Mouse (Mus musculus) limb, embryonic 11.5 days (tissue): ENCODE measurements around the gene Got2. TPM values are rescaled to one million over a fixed set of nuclear protein-coding genes. Genes with fewer than 3 reads are reported as not detected.

Experiments
- ATAC-seq: fragments of 200-750 bp; cut with Nextera tagmentation; 2 replicates; pipeline ENCODE4 v1.8.0; 2017; ENCODE audit warnings: low read depth; ENCODE audit not compliant: insufficient number of reproducible peaks, low FRiP score, low TSS enrichment
- DNase-seq: peaks from one replicate; pipeline ENCODE4 v3.0.0-alpha.2; 2015; ENCODE audit warnings: low spot score
- H3K27ac ChIP-seq: fragments of 300-500 bp; sonication (generic); replicated peaks from 2 replicates; pipeline ENCODE4 v1.5.1; 2014; ENCODE audit warnings: low read depth, mild to moderate bottlenecking, low read length
- H3K27me3 ChIP-seq: fragments of 300-500 bp; sonication (generic); 2 replicates; pipeline ENCODE4 v1.6.1; 2014; ENCODE audit warnings: mild to moderate bottlenecking, low read length, mixed read lengths; ENCODE audit not compliant: control insufficient read depth, insufficient read depth
- H3K36me3 ChIP-seq: fragments of 300-500 bp; sonication (generic); 2 replicates; pipeline ENCODE4 v1.6.1; 2014; ENCODE audit warnings: mild to moderate bottlenecking, low read length, moderate library complexity, mixed read lengths; ENCODE audit not compliant: control insufficient read depth, insufficient read depth
- H3K4me1 ChIP-seq: fragments of 300-500 bp; sonication (generic); 2 replicates; pipeline ENCODE4 v1.6.1; 2014; ENCODE audit warnings: low read length, mixed read lengths; ENCODE audit not compliant: control insufficient read depth, insufficient read depth
- H3K4me2 ChIP-seq: fragments of 300-500 bp; sonication (generic); 2 replicates; pipeline ENCODE4 v1.6.1; 2014; ENCODE audit warnings: low read depth, mild to moderate bottlenecking, moderate library complexity; ENCODE audit not compliant: severe bottlenecking
- H3K4me3 ChIP-seq: fragments of 300-500 bp; sonication (generic); 2 replicates; pipeline ENCODE4 v1.5.1; 2014; ENCODE audit warnings: low read depth, low read length
- H3K9ac ChIP-seq: fragments of 300-500 bp; sonication (generic); 2 replicates; pipeline ENCODE4 v1.6.1; 2014; ENCODE audit warnings: mild to moderate bottlenecking, low read length
- H3K9me3 ChIP-seq: fragments of 300-500 bp; sonication (generic); 2 replicates; pipeline ENCODE4 v1.6.1; 2016; ENCODE audit warnings: low read length; ENCODE audit not compliant: control insufficient read depth
- WGBS: fragments of 180-500 bp; shearing (Covaris S2); extraction: QIAGEN DNeasy Blood & Tissue Kit; methylation state at CpG from one replicate; pipeline ENCODE4 v1.1.7; 2014; 5-methylcytosine and 5-hydroxymethylcytosine counted together
- polyA plus RNA-seq: library from polyadenylated mRNA; unstranded; fragments of >200 nt; fragmentation: Nextera tagmentation; extraction: Ambion mirVana; gene quantifications from 2 replicates; pipeline ENCODE4 v1.2.1, GENCODE M21; 2014

Gene Got2
- polyA plus RNA-seq, 1 experiment from 2014 or later = 100 TPM

- no peak overlapping the region for H3K4me3 ChIP-seq
These were observed 66.3 kb downstream of the Got2 start for GRCm38 (mm10) chr8:95822096-95822495.

GRCm38 (mm10) chr8:95821266-95821665, 67.1 kb downstream of the Got2 start:
- H3K4me2 ChIP-seq = no peak overlapping the region
- no peak overlapping the region for H3K4me3 ChIP-seq
- ATAC-seq (no peak), DNase-seq (no peak)
- no peaks in the 10 kb centered on the region for H3K36me3 ChIP-seq
- no peak overlapping the region for H3K27ac ChIP-seq
- H3K9me3 ChIP-seq = no peaks in the 10 kb centered on the region
- no peaks in the 10 kb centered on the region for H3K4me1 ChIP-seq
- H3K9ac ChIP-seq = no peak overlapping the region
- no peaks in the 10 kb centered on the region for H3K27me3 ChIP-seq
- 90% methylated on average over 6 of the region's 6 CpGs for WGBS

More at GRCm38 (mm10) chr8:95822096-95822495, 66.3 kb downstream of the Got2 start:
- H3K36me3 ChIP-seq = no peaks in the 10 kb centered on the region
- H3K27ac ChIP-seq = no peak overlapping the region
- DNase-seq (no peak), ATAC-seq (no peak)
- H3K9ac ChIP-seq = no peak overlapping the region
- H3K4me2 ChIP-seq = no peak overlapping the region
- no peaks in the 10 kb centered on the region for H3K9me3 ChIP-seq
- WGBS = 87% methylated on average over 5 of the region's 5 CpGs
- H3K4me1 ChIP-seq = no peaks in the 10 kb centered on the region
- H3K27me3 ChIP-seq = no peaks in the 10 kb centered on the region

GRCm38 (mm10) chr8:95818211-95818610, 70.1 kb downstream of the Got2 start:
- Histone ChIP-seq H3K27ac (no peak overlapping the region), H3K4me1 (no peaks in the 10 kb centered on the region), H3K4me3 (no peak overlapping the region), H3K9ac (no peak overlapping the region), H3K36me3 (no peaks in the 10 kb centered on the region), H3K9me3 (no peaks in the 10 kb centered on the region), H3K4me2 (no peak overlapping the region), H3K27me3 (no peaks in the 10 kb centered on the region)
- no peak for ATAC-seq
- WGBS = 48% methylated on average over 1 of the region's 1 CpGs
- no peak for DNase-seq

- Histone ChIP-seq H3K36me3 (no peaks in the 10 kb centered on the region), H3K9ac (no peak overlapping the region), H3K4me1 (no peaks in the 10 kb centered on the region), H3K4me2 (no peak overlapping the region), H3K4me3 (no peak overlapping the region), H3K27me3 (no peaks in the 10 kb centered on the region), H3K27ac (no peak overlapping the region), H3K9me3 (no peaks in the 10 kb centered on the region)
- no peak for ATAC-seq
- WGBS = 70% methylated on average over 3 of the region's 3 CpGs
- DNase-seq = no peak
These were observed 70.8 kb downstream of the Got2 start for GRCm38 (mm10) chr8:95817597-95817996.

GRCm38 (mm10) chr8:95816044-95816708, 72.2 kb downstream of the Got2 start:
- Histone ChIP-seq H3K9me3 (no peaks in the 10 kb centered on the region), H3K4me1 (no peaks in the 10 kb centered on the region), H3K9ac (no peak overlapping the region), H3K4me2 (no peak overlapping the region), H3K36me3 (no peaks in the 10 kb centered on the region), H3K27me3 (no peaks in the 10 kb centered on the region), H3K4me3 (no peak overlapping the region), H3K27ac (no peak overlapping the region)
- WGBS = 24% methylated on average over 6 of the region's 6 CpGs
- ATAC-seq (no peak), DNase-seq (no peak)

Other genes with a start within 250 kb of the Got2 start
- 8.7 and 11.3 TPM in 2 replicates for gene Ndrg4, start 211.6 kb downstream of the Got2 start, polyA plus RNA-seq
- 17.8 and 19.7 TPM in 2 replicates for gene Setd6, start 172.7 kb downstream of the Got2 start, polyA plus RNA-seq
- 137 and 154 TPM in 2 replicates for gene Cnot1, start 81.1 kb downstream of the Got2 start, polyA plus RNA-seq
- gene Sap18b, start 63.2 kb downstream of the Got2 start, polyA plus RNA-seq = 421 and 443 TPM in 2 replicates
- 13.8 and 14.8 TPM in 2 replicates for gene Slc38a7, start 35.0 kb downstream of the Got2 start, polyA plus RNA-seq